Mouse (Mus musculus): ENCODE measurements around the gene Gal3st2. TPM values are rescaled to one million over a fixed set of nuclear protein-coding genes. Genes with fewer than 3 reads are reported as not detected.
"Not testable (repeated sequence)": the region's sequence is repeated elsewhere in the genome, so short reads cannot be mapped to it uniquely, and the experiment has no call there.

Gal3st2 gene
- polyA plus RNA-seq, 1 experiment, result not detected

DNA sequence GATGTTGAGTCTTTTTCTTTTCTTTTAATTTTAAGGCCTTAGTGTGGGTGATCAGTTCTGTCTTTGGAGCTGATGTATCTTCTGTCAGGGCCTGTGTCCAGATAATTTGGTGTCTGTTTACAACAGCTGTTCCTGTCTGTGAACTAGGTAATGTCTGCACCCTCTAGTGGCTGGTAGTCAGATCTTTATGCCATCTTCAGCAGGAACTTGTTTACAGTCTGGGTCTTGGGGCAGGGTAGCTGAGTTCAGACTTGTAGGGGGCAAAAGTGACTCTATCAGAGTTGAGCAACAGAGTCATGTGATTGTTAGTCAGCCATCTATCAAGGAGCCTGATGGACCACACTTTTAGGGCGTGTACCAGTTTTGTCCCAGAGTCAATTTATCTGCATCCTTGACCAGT, 36.3 kb downstream of the Gal3st2 start:
- not testable (repeated sequence) for H3K9me3 ChIP-seq; H3K4me3 ChIP-seq (replicated peaks); H3K4me1 ChIP-seq

DNA sequence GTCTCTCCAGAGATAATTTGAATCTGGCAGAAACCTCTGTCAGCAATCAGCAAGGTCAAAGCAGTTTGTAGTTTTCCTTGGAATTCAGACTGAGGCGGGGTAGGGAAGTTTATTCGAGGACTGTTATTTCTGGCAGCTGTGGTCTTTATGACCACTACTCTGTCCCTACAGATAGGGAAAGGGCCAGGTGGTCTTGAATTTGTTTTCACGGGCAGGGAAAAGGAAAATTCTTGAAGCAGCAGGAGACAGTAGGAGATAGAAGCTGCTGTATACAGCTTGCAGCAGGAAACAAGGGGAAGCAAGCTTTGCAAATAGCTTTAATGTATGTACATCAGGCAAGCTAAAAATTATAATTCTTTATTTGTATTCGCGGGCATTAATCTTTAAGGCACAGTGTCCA, 40.2 kb downstream of the Gal3st2 start:
- H3K36me3 ChIP-seq (replicated peaks; ENCODE audit: low read length); H3K27me3 ChIP-seq (replicated peaks); H3K4me3 ChIP-seq (replicated peaks); H3K4me1 ChIP-seq; H3K9me3 ChIP-seq: not testable (repeated sequence)

More for the DNA sequence above, 36.3 kb downstream of the Gal3st2 start:
- not testable (repeated sequence) for H3K36me3 ChIP-seq (replicated peaks; ENCODE audit: low read length); H3K27me3 ChIP-seq (replicated peaks)

DNA sequence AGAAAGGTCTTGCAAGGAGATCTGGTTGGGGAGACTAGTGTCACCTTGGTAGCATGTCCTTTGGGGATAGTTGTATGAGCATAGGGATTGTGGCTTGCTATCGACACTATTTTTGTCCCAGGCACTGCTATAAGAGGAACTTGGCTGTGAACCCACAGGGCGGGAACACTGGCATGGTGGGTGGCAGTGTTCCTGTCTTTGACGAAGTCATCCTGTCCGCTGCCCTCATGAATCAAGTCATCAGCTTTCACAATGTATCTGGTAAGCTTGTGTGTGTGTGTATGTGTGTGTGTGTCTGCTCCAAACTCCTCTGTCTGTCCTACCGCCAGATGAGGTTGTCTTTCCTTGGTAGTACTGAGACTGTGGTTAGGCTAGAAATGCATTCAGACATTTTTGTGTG, 45.6 kb downstream of the Gal3st2 start:
- H3K36me3 ChIP-seq (replicated peaks; ENCODE audit: low read length); H3K4me3 ChIP-seq (replicated peaks); H3K27me3 ChIP-seq (replicated peaks); H3K4me1 ChIP-seq; H3K9me3 ChIP-seq: not testable (repeated sequence)

DNA sequence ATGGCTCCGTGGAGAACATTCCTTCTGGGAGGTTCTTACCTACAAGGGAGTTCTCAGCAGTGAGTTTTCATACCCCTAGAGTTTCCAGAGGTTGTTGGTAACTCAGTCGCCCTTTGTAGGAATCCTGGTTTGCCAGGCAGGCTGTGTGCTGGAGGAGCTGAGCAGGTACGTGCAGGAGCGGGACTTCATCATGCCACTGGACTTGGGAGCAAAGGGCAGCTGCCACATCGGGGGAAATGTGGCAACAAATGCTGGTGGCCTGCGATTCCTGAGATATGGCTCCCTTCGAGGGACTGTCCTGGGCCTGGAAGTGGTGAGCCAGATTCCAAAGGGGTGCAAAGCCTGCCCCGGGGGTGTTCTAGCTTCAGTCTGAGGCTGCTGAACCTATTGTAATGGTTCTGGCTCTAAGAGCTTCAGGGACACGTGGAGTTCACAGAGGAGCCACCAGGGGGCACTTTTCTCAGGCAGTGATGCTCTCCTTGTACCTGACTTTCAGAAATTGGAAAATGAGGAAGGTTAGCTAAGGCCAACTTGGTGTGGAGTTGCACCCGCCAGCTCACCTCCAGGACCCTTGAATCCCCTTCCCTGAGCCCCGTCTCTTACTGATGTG, 48.0 kb downstream of the Gal3st2 start:
- H3K4me3 ChIP-seq (replicated peaks); H3K27me3 ChIP-seq (replicated peaks); H3K9me3 ChIP-seq; H3K4me1 ChIP-seq; H3K36me3 ChIP-seq (replicated peaks; ENCODE audit: low read length): not testable (repeated sequence)

DNA sequence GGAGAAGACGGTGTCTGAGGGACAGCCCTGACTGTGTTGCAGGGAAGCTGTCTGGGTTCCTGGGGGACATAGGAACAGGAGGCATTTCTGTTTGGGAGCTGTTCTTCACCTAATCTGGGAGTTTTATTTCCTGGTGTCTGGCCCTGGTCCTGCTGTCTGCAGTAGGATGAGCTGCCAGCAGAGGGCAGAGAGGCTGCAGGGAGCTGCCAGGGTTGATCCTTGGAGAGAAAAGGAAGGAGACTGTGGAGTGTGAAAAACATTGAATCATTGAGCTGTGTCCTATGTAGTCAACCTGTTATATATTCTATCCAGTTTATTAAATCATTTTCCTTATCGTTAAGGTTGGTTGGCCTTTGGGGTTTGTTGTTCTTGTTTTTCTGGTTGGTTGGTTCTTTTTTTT, 50.8 kb downstream of the Gal3st2 start:
- H3K4me1 ChIP-seq; H3K36me3 ChIP-seq (replicated peaks; ENCODE audit: low read length); H3K4me3 ChIP-seq (replicated peaks); H3K27me3 ChIP-seq (replicated peaks); H3K9me3 ChIP-seq: not testable (repeated sequence)

DNA sequence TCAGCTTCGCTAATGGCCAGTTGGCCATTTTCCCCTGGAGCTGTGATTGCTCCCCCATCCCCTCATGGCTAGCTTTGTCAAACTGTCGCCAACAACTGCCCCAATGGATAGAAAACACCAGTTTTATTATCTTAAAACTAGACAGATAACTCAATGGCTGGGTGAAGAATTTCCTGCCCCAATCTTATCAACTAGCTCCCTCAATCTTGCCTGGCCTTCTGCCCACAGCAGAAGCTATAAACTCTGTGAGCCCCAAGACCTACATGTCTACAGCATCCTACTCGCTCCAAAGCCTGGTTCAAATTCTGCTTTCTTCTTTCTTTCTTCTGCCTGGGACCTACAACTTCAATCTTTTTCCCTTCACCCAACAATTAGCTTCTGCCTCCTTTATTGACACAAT, 56.1 kb downstream of the Gal3st2 start:
- H3K4me1 ChIP-seq; H3K4me3 ChIP-seq (replicated peaks); H3K9me3 ChIP-seq; H3K36me3 ChIP-seq (replicated peaks; ENCODE audit: low read length); H3K27me3 ChIP-seq (replicated peaks): not testable (repeated sequence)

DNA sequence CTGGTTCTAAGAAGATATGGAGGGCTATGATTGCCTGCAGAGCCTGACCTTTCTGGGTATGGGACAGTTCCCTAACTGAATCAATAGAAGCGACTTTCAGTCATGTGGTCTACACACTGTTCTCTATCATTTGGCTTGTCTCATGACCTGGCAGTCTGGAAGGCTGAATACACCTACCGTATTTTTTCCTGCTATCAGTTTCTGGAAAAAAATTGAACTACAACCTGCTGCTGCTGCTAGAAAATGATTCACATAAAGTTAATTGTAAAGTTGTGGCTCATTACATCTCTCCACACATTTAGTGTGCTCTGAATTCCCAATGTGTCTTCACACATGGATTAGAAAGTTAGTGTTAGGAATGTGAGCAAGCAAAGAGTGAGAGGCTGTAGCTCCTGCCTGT, 56.9 kb downstream of the Gal3st2 start, which contains the start of gene Gal3st2b:
Gal3st2b (plus strand) TSS at position 301 of the 400 bp plus-strand sequence.
- H3K4me1 ChIP-seq; H3K36me3 ChIP-seq (replicated peaks; ENCODE audit: low read length); H3K27me3 ChIP-seq (replicated peaks); H3K4me3 ChIP-seq (replicated peaks); H3K9me3 ChIP-seq: not testable (repeated sequence)

DNA sequence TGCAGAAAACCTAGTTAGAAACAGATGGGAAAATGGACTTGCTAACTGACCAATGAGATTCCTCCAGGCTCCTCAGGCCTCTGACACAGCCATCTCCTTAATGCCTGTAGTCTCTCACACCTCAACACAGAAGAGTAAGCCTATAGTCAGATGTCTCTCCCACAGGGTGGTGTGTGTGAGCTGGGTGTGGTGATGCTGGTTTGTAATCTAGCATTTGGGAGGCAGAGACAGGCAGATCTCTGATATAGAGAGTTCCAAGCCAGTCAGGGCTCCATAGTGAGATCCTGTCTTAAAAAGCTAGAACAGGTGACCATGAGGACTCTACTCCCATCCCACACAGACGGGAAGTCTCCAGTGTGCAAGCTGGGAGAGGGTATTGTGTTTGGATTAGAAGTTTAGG, 57.7 kb downstream of the Gal3st2 start:
- H3K36me3 ChIP-seq (replicated peaks; ENCODE audit: low read length); H3K9me3 ChIP-seq: not testable (repeated sequence)

DNA sequence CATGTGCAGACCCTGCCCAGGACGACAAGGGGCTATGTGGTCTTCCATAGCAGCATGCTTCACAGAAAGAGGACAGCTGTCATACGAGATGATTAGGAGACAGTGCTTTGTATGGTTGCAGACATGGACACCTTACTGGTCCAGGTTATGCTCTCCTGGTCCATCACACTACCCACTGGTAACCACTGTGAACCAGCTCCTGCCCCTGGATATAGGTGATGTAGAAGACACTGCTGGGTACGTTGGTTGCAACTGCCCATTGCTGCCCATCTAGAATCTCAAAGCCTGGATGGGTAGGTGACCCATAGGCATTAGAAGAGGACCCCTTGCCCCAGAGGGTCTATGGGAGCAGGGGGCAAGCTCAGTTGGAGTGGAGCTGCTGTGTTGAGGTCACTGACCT, 58.2 kb downstream of the Gal3st2 start:
- H3K9me3 ChIP-seq; H3K4me3 ChIP-seq (replicated peaks); H3K27me3 ChIP-seq (replicated peaks); H3K4me1 ChIP-seq; H3K36me3 ChIP-seq (replicated peaks; ENCODE audit: low read length): not testable (repeated sequence)

More for the DNA sequence above, 57.7 kb downstream of the Gal3st2 start:
- H3K4me3 ChIP-seq (replicated peaks); H3K4me1 ChIP-seq; H3K27me3 ChIP-seq (replicated peaks): not testable (repeated sequence)

DNA sequence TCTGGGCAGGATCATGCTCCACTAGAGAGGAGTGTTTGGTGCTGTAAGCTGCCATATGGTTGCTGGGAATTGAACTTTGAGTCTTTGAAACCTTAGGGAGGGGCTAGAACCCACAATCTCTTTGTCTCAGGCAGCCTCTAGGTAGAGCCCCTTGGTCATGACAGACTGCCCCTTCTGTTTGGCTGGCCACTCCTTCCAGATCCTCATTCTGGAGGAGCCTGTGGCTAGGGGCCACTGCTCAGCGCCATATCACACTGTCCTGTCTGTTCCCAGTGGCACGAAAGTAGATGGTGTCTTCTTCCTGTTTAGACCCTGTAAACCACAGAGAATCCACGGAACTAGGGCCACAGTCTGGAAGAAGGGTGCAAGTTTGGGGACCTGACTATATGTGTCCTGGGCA, 61.5 kb downstream of the Gal3st2 start:
- not testable (repeated sequence) for H3K36me3 ChIP-seq (replicated peaks; ENCODE audit: low read length); H3K4me1 ChIP-seq; H3K27me3 ChIP-seq (replicated peaks); H3K9me3 ChIP-seq; H3K4me3 ChIP-seq (replicated peaks)

DNA sequence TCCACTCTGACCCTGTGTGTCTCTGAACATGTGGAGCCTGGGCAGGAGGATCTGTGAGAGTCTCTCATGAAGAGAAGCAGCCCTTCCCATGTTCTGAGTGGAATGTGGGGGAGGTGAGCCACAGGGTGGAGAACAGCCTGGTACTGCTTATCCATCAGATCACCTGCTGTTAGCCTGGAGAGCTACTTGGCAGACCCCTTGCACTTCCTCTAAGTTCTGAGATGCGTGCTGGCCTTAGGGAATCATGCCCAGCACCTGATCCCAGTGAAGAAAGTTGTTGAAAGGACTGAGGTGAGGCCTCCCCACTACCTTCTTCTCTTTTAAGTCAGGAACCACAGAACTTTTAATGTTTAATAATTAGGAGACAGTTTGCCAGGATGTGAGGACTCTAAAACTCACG, 62.0 kb downstream of the Gal3st2 start:
- H3K4me3 ChIP-seq (replicated peaks); H3K9me3 ChIP-seq; H3K4me1 ChIP-seq; H3K36me3 ChIP-seq (replicated peaks; ENCODE audit: low read length); H3K27me3 ChIP-seq (replicated peaks): not testable (repeated sequence)

Other genes with a start within 250 kb of the Gal3st2 start
- 21.0 and 51.8 TPM in 2 replicates for gene Stk25, start 202.6 kb upstream of the Gal3st2 start, polyA plus RNA-seq (2012; ENCODE audit: insufficient read depth, low replicate concordance)
- gene Bok, start 175.6 kb upstream of the Gal3st2 start, polyA plus RNA-seq (2012; ENCODE audit: insufficient read depth, low replicate concordance), result 0.84 TPM in 1 of 2 replicates, not detected in the other
- 2.2 and 7.0 TPM in 2 replicates for gene Atg4b, start 109.8 kb upstream of the Gal3st2 start, polyA plus RNA-seq (2012; ENCODE audit: insufficient read depth, low replicate concordance)
- 40.4 and 184 TPM in 2 replicates for gene Thap4, start 106.4 kb upstream of the Gal3st2 start, polyA plus RNA-seq (2012; ENCODE audit: insufficient read depth, low replicate concordance)
- 4.6 and 45.2 TPM in 2 replicates for gene Dtymk, start 59.4 kb upstream of the Gal3st2 start, polyA plus RNA-seq (2012; ENCODE audit: insufficient read depth, low replicate concordance)
- 0.46 TPM in 1 of 2 replicates, not detected in the other for gene Ing5, start 57.3 kb upstream of the Gal3st2 start, polyA plus RNA-seq (2012; ENCODE audit: insufficient read depth, low replicate concordance)
- 0.55 TPM in 1 of 2 replicates, not detected in the other for gene D2hgdh, start 36.4 kb upstream of the Gal3st2 start, polyA plus RNA-seq (2012; ENCODE audit: insufficient read depth, low replicate concordance)
- gene Gal3st2b, start 57.0 kb downstream of the Gal3st2 start, polyA plus RNA-seq (2012; ENCODE audit: insufficient read depth, low replicate concordance), result 0.20 TPM in 1 of 2 replicates, not detected in the other
- gene Gal3st2c, start 129.2 kb downstream of the Gal3st2 start, polyA plus RNA-seq (2012; ENCODE audit: insufficient read depth, low replicate concordance), result not detected in 2 replicates
- gene Neu4, start 159.1 kb downstream of the Gal3st2 start, polyA plus RNA-seq (2012; ENCODE audit: insufficient read depth, low replicate concordance), result not detected in 2 replicates
- gene Pdcd1, start 191.2 kb downstream of the Gal3st2 start, polyA plus RNA-seq (2012; ENCODE audit: insufficient read depth, low replicate concordance), result 0.15 TPM in 1 of 2 replicates, not detected in the other